Mouse (Mus musculus) olfactory bulb, adult 2 months (tissue): ENCODE measurements around the gene Apaf1.

Experiments used
- CTCF ChIP-seq: fragments of 200-500 bp; IDR thresholded peaks from 2 replicates; pipeline ENCODE4 v1.5.1; 2012; ENCODE audit warnings: low read depth, mild to moderate bottlenecking, low read length, moderate library complexity; ENCODE audit not compliant: insufficient read depth
- POLR2A ChIP-seq: fragments of 200-500 bp; IDR thresholded peaks from 2 replicates; pipeline ENCODE4 v1.6.1; 2012; ENCODE audit warnings: mild to moderate bottlenecking, low read depth, low read length, moderate library complexity; ENCODE audit not compliant: insufficient read depth

DNA sequence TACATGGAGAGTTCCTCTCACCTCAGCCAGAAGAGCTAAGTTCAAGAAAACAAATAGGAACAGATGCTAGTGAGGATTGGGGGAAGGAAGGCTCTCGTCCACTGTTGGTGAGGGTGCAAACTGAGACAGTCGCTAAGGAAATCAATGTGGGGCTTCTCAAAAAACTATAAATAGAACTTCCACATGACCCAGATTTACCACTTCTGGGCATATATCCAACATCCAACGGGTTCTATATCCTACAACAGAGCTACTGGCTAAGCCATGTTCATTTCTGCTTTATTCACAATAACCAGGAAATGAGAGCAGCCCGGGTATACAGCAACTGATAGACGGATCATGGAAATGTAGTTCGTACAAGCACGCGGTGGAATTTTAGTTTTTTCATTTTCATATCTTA lies 99.5 kb downstream of the Apaf1 start:
- TF ChIP-seq CTCF (no peak), POLR2A (no peak)
